Mouse (Mus musculus) c-Kit-positive CD71-negative TER-119-negative erythroid progenitor cells, embryonic 14.5 days (primary cell): Measurements from ENCODE around the gene Mast1.
A peak's percentile ranks its signal among the peaks of the same experiment; 100 is the strongest.
"Not testable (repeated sequence)": the region's sequence is repeated elsewhere in the genome, so short reads cannot be mapped to it uniquely, and the experiment has no call there.

ENCODE experiments used
- DNase-seq: peaks from one replicate; pipeline ENCODE4 v3.0.0-alpha.2; 2013; ENCODE audit warnings: low read depth

Gene Mast1

DNA sequence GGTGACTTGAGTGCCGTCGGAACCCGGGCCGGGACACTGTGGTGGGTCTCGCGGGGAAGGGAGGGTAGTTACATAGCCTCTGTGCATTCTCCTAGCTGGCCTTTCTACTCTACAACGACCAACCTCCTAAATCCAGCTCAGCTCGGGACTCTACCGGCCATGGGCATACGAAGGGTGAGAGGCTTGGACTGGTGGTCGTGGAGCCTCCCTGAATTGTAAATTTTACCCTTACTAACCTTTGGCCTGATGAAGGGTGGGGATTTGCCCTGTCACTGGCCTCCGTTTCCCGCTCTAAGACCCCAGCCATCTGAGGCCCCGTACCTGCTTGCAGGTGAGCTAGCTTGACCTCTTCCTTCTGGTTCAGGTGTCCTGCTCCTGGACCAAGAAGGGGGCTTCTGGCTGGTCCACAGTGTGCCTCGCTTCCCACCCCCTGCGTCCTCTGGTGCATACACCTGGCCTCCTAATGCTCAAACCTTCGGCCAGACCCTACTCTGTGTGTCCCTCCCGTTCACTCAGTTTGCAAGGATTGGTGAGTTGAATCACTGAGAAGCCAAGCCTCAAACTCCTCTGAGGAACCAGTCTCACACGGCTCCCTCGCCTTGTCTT is 27.9 kb downstream of the Mast1 start:
- DNase-seq, result no peak

DNA sequence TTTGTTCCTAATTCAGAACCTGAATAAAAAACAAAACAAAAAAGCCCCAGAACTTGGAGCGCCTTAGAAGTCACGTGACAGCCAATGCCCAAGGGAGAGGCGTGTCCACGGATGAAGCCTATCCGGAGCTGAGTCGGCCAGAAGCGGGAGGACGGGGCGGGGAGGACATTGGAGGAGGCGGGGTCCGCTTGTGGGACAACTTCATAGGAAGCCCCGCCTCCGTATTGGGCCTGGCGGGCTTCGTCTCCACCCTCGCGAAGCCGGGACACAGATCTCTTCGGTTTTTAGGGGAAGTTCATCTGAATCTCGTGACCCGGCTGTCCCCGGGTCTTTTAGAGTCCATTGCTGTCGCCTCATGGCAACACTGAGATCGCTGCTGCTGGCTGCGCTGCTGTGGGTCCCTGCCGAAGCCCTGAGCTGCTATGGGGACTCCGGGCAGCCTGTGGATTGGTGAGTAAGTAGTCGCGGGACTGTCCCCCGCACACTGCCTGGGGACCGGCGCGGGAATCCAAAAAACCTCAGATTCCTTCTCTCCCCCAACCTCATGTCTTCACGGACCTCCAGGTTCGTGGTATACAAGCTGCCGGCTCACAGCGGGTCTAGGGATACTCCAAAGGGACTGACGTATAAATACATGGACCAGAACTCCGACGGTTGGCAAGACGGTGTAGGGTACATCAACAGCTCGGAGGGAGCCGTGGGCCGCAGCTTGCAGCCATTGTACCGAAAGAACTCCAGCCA is 28.6 kb downstream of the Mast1 start, which contains the start of gene Dnase2a:
Gene Dnase2a, plus strand, starts transcription at position 140 of the 741 bp plus-strand sequence.
- peak; percentile 95 for DNase-seq

DNA sequence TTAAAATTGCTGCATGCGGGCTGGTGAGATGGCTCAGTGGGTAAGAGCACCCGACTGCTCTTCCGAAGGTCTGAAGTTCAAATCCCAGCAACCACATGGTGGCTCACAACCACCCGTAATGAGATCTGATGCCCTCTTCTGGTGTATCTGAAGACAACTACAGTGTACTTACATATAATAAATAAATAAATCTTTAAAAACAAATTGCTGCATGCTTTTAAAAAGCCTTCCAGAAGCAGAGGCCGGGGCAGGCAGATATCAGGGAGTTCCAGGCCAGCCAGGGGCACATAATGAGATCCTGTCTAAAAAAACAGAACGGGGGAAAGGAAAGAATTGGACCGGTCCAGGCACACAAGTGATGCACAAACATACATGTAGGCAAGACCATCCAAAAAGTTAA is 29.2 kb downstream of the Mast1 start:
- not testable (repeated sequence) for DNase-seq

DNA sequence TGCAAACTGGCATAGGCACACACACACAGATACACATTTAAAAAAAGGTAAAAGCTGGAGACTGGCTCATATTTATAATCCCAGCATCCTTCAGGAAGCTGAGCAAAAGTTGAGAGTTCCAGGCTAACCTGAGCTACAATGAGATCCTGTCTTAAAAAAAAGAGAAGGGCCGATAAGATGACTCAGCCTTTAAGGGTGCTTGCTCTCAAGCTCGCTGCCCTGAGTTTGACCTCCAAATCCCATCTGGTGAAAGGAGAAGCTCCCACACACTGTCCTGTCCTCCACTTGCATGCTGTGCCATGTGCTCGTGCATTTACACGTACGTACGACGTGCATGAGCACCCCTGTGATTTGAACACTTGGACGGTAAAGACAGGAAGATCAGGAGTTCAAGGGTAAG is 29.7 kb downstream of the Mast1 start:
- DNase-seq, result no peak

DNA sequence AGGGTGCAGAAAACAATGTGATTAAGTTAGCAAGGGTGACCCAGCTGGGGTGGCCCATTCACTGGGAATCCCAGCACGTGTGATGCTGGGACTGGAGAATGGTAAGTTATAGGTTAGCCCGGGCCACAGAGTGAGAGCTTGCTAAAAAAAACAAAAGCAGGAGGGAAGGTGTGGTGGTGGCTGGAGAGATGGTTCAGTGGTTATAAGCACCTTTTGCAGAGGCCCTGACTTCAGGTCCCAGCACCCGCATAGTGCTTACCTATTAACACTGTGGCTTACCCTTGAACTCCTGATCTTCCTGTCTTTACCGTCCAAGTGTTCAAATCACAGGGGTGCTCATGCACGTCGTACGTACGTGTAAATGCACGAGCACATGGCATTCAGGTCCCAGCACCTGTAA is 30.1 kb downstream of the Mast1 start:
- no peak for DNase-seq

DNA sequence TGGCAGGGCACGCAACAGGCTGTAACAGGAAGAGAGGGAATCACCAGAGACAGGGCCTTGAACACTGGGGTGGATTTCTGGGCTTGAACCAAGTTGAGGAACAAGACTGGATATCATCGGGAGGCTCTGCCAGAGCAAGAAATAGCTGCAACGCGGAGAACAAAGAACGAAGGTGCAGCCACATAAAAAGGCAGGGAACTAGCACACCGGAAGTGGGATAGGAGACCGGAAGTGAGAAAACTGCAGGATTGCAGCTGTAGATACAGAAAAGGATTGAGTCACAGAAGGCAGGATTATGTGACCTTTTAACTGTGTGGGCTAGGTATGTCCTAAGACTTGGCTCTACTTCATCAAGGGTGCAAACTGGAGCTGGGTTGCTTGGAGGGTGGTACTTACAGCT is 32.8 kb downstream of the Mast1 start:
- no peak for DNase-seq

DNA sequence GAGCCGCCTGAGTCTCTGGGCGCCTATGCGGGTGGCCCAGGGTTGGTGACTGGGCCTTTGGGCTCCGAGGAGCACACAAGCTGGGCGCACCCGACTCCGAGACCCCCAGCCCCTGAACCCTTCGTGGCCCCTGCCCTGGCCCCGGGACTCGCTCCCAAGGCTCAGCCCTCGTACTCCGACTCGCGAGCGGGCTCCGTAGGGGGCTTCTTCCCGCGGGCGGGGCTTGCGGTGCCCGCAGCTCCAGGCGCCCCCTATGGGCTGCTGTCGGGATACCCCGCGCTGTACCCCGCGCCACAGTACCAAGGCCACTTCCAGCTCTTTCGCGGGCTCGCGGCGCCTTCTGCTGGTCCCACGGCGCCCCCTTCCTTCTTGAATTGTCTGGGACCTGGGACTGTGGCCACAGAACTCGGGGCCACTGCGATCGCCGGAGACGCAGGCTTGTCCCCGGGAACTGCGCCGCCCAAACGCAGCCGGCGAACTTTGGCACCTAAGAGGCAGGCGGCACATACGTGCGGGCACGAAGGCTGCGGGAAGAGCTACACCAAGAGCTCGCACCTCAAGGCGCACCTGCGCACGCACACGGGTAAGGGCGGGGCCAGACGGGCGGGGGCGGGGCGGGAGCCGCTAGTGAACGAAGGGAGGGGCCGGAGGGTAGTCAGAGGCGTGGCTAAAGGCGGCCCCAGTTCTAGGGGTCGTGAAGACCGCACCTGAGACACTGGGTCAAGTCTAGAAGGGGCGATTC is 34.1 kb downstream of the Mast1 start:
- peak; percentile 78 for DNase-seq

DNA sequence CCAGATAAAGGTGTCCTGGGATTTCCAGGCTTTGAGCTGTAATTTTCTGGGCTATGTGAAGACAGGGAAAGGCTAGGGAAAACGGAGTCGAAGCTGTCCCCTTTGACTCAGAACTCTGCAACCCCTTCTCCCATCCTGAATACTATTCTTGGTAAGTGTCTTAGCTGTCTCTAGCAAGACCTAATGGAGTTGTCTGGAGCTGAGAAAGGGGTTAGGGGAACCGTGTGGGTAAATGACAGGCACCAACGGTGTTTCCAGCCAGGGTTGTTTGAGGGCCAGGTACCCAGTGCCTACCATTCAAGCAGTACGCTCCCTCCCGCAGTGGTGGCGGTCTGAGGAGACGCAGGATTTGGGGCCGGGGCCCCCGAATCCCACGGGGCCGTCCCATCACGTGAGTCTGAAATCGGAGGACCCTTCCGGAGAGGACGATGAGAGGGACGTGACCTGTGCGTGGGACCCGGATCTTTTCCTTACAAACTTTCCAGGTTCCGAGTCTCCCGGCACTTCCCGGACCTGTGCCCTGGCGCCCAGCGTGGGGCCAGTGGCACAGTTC is 34.7 kb downstream of the Mast1 start:
- no peak for DNase-seq

DNA sequence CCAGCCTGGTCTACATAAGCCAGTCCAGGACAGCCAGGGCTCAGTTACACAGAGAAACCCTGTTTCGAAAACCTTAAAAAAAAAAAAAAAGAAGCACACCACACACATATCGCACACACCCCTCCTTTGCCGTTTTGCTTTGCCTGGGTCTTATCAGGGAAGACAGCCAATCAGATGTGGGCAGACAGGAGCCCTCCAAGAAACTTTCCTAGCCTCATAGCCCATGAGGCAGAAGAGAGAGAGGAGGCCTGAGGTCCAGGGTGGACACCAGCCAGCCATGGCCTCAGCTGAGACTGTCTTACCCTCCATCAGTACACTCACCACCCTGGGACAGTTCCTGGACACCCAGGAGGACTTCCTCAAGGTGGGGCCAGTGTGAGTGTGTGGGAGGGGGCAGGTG is 35.4 kb downstream of the Mast1 start, which contains the start of gene Klf1:
Gene Klf1, plus strand, starts transcription at position 177 of the 400 bp plus-strand sequence.
- DNase-seq, result no peak

DNA sequence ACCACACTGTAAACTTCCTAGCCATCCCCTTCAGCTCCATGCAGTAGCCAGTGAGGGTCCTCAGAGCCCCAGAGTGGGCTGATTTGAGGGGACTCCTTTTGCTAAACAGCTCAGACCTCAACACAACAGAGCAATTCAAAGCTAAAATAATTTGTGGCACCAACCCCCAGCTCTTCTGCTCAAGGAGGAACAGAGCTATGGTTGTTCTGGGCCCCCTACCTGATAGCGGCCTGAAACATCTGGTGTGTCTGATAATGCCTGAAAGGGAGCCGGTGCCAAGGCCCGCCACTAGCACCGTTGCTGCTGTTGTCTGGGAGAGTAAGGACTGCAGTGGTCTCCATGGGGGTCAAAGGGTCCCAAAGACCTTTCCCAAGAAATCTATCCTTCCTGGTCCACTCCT is 36.1 kb downstream of the Mast1 start:
- peak; percentile 33 for DNase-seq

DNA sequence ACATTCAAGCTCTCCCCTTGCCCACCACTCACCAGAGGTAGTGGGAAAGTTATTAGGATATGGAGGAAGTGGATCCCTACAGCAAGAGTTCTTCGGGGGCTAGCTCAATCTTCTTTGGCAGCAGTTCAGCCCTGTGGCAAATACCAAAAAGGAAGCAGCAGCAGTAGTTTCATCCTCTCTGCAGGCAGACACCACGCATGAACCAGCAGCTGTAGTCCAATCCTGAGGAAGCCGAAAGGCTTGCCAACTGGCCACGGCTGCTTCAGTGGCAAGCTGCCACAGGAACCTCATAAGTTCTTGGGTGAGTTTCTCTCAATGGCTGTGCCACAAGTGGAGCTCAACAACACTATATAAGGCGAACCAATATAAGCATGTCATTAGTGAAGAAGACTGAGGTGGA is 41.2 kb downstream of the Mast1 start:
- no peak for DNase-seq

DNA sequence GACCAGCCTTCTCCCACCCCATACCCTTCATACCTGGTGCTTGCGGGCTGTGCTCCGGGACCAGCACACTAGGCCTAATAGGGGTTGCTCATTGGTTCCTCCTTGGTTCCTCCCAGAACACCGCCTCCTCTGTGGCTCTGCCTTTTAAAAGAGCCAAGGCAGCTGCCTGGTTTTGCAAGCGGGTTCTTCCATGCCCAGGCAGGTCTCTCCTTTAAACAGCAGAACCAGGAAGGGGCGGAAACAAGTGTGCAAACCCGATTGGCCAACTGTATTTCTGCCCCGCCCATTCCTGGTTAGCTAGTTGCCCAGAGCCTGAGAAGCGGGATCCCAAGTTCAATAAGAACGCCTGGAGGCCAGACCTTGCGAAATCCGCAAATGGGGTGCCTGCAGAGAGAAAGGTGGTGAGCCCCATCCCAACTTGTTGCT is 43.4 kb downstream of the Mast1 start, which contains the start of gene Gcdh:
Gene Gcdh, minus strand, starts transcription at position 213 of the 426 bp plus-strand sequence.
- DNase-seq, result peak; percentile 92

DNA sequence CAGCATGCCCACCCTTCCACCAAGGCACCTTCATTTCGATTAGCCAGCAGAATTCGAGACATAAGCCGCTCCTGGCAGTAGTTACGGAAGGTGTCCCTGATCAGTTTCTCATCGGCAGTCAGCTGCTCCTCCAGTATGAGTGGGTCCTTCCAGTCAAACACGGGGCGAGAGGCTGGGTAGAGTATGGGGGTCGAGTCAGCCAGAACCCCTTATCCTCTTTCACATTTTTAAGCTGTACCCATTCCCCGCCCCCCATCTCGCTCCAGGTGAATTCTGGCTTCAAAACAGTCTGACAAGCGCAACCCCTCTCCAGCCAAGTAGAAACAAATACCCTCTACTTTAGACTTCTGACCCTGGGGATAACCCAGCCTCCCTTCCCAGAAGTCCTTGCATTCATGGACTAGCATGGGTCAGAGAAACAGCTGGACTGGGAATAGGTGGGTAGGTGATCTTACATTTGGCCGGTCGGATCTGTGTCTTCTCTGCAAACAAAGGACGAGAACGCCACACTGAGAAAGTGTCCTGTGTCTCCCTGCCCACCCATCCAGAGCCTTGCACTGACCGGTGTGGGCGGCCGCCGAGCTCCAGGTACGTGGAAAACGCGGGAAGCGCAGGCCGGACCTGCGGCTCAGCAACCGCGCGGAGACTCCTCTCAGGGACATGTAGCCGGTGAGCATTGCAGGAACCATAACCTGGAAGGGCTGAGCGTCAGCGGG is 44.0 kb downstream of the Mast1 start:
- no peak for DNase-seq

DNA sequence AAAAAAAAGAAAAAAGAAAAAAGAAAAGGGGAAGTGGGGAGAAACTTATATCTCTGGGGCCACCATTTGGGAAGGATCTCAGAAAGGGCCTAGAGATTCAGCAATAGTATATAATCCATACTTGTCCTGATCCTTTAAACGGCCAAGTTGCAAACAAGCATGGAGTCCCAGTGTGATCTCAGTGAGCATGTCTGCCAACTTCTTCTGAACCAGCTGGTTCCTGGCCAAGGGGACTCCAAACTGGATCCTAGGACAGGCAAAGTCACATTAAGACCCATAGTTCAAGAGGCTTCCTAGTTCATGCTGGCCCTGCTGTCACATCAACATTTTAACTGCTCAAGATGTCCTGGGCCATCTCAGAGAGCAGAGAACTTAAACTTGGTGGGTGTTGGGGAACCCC is 48.0 kb downstream of the Mast1 start:
- no peak for DNase-seq

DNA sequence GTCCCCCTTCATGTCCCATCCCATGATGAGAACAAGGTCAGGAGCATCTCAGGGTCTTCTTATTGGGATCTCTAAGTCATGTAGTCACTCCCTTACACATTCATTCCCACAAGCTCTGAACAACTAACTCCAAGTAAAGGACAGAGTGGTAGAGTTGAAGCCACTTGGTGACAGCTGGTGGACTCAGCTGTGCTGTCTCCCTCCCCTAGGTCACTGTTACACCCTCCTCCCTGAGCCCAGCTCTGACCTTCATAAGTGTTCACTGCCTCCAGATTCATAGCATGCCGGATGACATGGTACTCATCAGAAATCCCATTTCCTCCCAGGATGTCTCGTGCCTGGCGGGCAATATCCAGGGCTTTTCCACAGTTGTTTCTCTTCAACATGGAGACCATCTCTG is 48.9 kb downstream of the Mast1 start:
- DNase-seq, result no peak

DNA sequence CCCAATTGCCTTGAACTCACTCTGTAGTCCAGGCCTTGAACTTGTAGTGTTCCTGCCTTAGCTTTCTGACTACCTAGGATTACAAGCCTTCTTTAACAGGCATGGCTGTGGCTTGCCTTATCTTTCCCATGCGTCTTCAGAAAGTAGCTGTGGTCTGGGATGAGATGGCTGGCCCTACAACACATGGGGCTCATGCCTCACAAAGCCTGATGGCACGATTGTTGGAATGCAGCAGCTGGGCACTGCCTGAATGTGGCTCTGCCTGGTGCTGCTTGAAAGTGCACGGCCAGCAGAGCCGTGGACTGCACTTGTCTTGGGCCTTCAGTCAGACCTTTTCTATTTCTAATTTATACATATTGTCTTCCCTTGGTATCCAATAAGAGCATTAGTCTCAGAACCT is 52.4 kb downstream of the Mast1 start:
- DNase-seq, result no peak

DNA sequence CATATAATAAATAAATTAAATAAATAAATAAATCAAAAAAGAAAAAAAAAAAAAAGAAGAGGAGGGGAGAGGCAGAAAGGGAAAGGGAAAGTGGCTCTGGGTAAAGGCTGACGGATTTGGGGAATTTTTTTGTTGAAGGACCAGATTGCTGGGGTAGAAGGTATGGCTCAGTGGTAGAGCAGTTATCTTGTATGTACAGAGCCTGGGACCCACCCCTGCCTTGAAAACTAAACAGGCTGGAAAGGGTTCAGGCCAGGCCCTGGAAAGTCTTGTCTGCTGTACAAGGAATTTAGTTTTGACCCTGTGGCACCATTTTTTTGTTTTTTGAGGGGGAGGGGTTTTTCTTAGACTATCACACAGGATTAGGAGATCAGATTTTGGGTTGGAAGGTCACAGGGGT is 58.2 kb downstream of the Mast1 start:
- DNase-seq, result no peak

DNA sequence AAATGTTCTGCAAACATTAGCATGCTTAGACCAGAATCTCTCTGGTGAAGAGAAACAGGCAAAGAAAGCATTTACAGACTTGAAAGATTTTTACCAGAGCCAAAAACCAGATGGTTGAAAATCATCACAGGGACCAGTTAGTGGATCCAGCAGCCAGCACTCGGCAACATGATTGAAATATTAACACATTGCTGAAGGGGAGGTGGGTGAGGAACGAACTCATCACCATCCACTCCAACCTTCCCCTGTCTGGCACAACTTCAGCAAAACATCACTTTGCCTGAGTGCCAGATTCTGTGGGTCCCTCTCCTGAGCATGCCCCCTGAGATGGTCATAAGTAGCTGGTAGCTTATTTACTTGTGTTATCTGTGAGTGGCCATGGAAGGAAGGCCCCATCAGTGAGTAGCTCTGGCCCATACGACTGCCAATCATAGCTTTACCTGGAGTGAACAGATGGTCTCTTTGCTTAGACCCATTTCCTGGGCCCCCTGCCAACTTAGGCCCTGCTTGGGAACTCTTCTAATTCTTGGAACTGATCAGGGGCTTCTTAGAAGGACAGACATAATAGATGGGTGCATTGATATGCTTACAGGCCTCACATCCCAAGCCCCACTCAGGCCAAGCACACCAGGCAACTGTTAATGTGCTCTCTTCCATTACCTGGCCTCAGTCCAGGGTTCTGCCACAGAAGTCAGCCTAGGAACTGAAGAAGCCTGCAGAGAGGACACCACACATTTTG is 59.7 kb downstream of the Mast1 start:
- DNase-seq, result no peak

DNA sequence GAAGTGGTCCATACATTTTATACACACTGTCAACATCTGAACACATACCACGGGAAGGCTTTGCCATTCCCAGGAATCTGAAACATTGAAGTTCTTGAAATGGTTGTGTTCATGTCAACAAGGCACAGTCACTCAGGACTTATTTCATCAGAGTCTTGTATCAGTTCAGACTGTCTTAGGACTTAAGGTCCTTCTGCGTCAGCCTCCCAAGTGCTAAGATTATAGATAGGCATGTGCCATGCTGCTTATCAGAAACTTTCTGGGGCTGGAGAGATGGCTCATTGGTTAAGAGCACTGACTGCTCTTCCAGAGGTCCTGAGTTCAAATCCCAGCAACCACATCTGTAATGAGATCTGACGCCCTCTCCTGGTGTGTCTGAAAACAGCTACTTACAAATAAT is 62.8 kb downstream of the Mast1 start:
- DNase-seq, result no peak

DNA sequence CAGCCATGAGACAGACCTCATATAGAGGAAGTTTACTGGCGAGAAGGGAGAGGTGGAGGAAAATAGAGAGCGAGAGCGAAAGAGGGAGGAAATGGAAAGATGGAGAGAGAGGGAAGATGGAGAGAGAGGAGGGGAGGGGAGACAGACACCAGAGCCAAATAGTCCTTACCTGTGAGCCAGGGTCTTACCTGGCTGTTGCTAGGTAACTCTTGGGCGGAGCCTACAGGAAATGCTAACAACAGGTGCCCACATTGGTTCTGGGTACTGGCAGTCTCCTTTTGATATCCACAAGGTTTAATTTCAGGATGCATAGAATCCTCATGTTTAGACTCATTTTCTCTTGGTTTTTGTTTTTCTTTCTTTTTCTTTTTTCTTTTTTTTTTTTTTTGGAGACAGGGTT is 64.1 kb downstream of the Mast1 start:
- DNase-seq, result no peak

DNA sequence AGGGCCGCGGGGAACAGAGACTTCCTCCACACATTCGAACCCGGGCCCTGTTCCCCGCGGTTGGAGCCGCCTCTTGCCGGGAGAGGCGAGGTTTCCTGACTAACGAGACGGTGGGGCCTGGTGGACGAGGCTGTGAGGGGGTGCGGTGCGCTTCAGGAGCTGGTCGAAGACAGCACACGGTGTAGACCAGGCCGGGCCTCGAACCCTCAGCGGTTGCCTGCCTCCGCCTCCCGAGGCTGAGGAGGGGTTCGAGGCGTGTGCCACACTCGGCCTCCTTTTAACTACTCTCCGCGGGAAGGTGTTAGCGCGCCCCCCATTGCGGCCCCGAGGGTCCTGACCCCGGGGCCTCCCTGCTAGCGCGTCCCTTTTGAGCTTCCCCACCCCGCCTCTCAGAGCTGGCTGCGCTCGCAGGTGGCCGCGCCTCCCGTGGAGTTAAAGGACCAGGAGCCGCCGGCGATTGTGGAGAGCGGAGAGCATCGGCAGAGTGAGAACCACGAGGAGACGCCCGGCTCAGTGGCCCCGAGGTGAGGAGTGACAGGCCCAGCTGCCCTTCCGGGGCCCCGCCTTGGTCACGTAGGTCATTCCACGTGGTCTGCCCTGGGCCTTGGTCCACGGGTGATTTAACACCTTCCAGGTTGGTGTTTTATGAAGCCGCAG is 64.7 kb downstream of the Mast1 start:
- DNase-seq, result no peak
